Mouse (Mus musculus): ENCODE measurements around the gene Reps2. TPM values are rescaled to one million over a fixed set of nuclear protein-coding genes. Genes with fewer than 3 reads are reported as not detected.

Reps2 gene
- polyA plus RNA-seq, 1 experiment from 2014 or later: 1.1 TPM

DNA sequence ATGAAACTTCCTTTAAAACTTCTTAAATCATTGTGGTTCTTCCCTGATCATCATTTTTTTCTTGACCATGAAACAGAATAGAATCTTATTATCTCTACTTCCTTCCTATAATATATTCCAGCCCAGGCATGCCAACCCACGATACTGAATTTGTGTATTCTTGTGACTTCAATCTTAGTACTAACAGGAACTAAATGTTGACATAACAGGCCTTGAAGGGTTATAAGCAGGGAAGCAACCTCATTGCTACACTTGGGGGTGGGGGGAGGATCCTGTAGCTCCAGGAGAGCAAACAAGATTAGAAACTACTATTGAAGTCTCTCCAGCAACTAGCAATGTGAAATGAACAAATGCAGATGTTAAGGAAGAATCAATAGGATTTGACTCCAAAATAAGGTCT, 154.8 kb downstream of the Reps2 start:
- H3K4me2 ChIP-seq (replicated peaks; ENCODE audit: low read depth, low read length): no peak overlapping the region
- 88% methylated on average over 1 of the region's 1 CpGs for WGBS
- H3K27ac ChIP-seq (ENCODE audit: low read depth, low read length): no peak overlapping the region
- DNase-seq (ENCODE audit: low spot score) (no peak), ATAC-seq (ENCODE audit: low FRiP score) (no peak)
- H3K4me1 ChIP-seq (replicated peaks; ENCODE audit: control insufficient read depth, insufficient read depth, low read length): no peaks in the 10 kb centered on the region
- H3K4me3 ChIP-seq (ENCODE audit: low read depth, low read length): no peak overlapping the region
- no peaks in the 10 kb centered on the region for H3K36me3 ChIP-seq (ENCODE audit: control insufficient read depth, insufficient read depth, low read length)
- H3K9me3 ChIP-seq (ENCODE audit: control insufficient read depth, low read length): no peaks in the 10 kb centered on the region
- H3K27me3 ChIP-seq (ENCODE audit: control insufficient read depth, insufficient read depth, low read length): no peaks in the 10 kb centered on the region; the same call in 1 of the 2 replicates
- no peak overlapping the region for H3K9ac ChIP-seq (ENCODE audit: low read depth, low read length)

GRCm38 (mm10) chrX:162487734-162488133, 155.7 kb downstream of the Reps2 start:
- H3K36me3 ChIP-seq (ENCODE audit: control insufficient read depth, insufficient read depth, low read length): no peaks in the 10 kb centered on the region
- H3K9me3 ChIP-seq (ENCODE audit: control insufficient read depth, low read length): no peaks in the 10 kb centered on the region
- no peaks in the 10 kb centered on the region for H3K4me1 ChIP-seq (replicated peaks; ENCODE audit: control insufficient read depth, insufficient read depth, low read length)
- H3K27ac ChIP-seq (ENCODE audit: low read depth, low read length): no peak overlapping the region
- H3K4me2 ChIP-seq (replicated peaks; ENCODE audit: low read depth, low read length): no peak overlapping the region
- DNase-seq (ENCODE audit: low spot score): no peak
- ATAC-seq (ENCODE audit: low FRiP score): no peak
- H3K4me3 ChIP-seq (ENCODE audit: low read depth, low read length): no peak overlapping the region
- no peaks in the 10 kb centered on the region for H3K27me3 ChIP-seq (ENCODE audit: control insufficient read depth, insufficient read depth, low read length)
- no peak overlapping the region for H3K9ac ChIP-seq (ENCODE audit: low read depth, low read length)

GRCm38 (mm10) chrX:162470213-162470612, 173.2 kb downstream of the Reps2 start:
- ATAC-seq (ENCODE audit: low FRiP score): no peak
- Histone ChIP-seq H3K27me3 (ENCODE audit: control insufficient read depth, insufficient read depth, low read length) (no peaks in the 10 kb centered on the region), H3K9me3 (ENCODE audit: control insufficient read depth, low read length) (no peaks in the 10 kb centered on the region), H3K4me2 (replicated peaks; ENCODE audit: low read depth, low read length) (no peak overlapping the region), H3K36me3 (ENCODE audit: control insufficient read depth, insufficient read depth, low read length) (no peaks in the 10 kb centered on the region), H3K27ac (ENCODE audit: low read depth, low read length) (no peak overlapping the region), H3K4me1 (replicated peaks; ENCODE audit: control insufficient read depth, insufficient read depth, low read length) (no peaks in the 10 kb centered on the region), H3K9ac (ENCODE audit: low read depth, low read length) (no peak overlapping the region), H3K4me3 (ENCODE audit: low read depth, low read length) (no peak overlapping the region)
- no peak for DNase-seq (ENCODE audit: low spot score)
- WGBS: 91% methylated on average over 3 of the region's 3 CpGs

DNA sequence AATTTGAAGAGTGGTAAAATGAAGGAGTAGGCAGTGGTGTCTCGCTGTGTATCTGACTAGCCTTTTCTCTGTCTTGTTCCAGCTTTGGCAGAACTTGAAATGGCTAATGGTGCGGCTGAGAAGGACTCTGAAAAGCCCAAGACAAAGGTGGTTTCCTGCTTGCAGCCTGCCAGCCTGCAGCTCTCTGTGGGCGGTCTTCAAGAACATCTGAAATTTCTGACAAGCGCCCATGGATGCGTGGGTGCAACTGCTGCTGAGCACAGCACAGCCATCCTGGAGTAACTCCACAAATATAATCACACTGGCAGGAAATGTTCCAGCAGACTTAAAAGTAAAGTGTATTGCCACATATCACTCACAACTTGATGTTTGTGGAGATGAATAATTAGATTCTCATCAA, 181.3 kb downstream of the Reps2 start:
- Histone ChIP-seq H3K4me1 (replicated peaks; ENCODE audit: control insufficient read depth, insufficient read depth, low read length) (no peaks in the 10 kb centered on the region), H3K9me3 (ENCODE audit: control insufficient read depth, low read length) (no peaks in the 10 kb centered on the region), H3K36me3 (ENCODE audit: control insufficient read depth, insufficient read depth, low read length) (no peaks in the 10 kb centered on the region), H3K4me3 (ENCODE audit: low read depth, low read length) (no peak overlapping the region), H3K4me2 (replicated peaks; ENCODE audit: low read depth, low read length) (no peak overlapping the region), H3K27ac (ENCODE audit: low read depth, low read length) (no peak overlapping the region), H3K27me3 (ENCODE audit: control insufficient read depth, insufficient read depth, low read length) (no peaks in the 10 kb centered on the region), H3K9ac (ENCODE audit: low read depth, low read length) (no peak overlapping the region)
- ATAC-seq (ENCODE audit: low FRiP score): no peak
- no peak for DNase-seq (ENCODE audit: low spot score)
- 84% methylated on average over 5 of the region's 5 CpGs for WGBS

DNA sequence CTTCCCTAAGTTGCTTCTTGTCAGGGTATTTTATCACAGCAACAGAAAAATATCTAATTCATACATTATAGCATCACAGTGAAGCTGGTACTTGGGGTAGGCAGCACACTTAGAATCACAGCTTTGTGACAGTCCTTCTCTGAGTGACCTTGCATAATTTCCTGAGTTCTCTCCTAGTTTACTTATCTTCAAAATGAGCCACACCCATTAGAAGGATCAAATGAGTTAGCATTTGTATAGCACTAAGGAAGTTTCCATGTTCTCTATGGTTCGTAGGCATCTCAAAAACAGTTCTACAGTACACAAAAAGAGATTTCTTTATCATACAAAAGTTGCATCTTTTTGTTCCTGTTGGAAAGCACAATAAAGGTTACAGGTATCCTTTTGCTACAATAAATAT, 187.0 kb downstream of the Reps2 start:
- Histone ChIP-seq H3K9ac (ENCODE audit: low read depth, low read length) (no peak overlapping the region), H3K27me3 (ENCODE audit: control insufficient read depth, insufficient read depth, low read length) (no peaks in the 10 kb centered on the region), H3K4me1 (replicated peaks; ENCODE audit: control insufficient read depth, insufficient read depth, low read length) (no peaks in the 10 kb centered on the region), H3K4me3 (ENCODE audit: low read depth, low read length) (no peak overlapping the region), H3K9me3 (ENCODE audit: control insufficient read depth, low read length) (no peaks in the 10 kb centered on the region), H3K27ac (ENCODE audit: low read depth, low read length) (no peak overlapping the region), H3K4me2 (replicated peaks; ENCODE audit: low read depth, low read length) (no peak overlapping the region), H3K36me3 (ENCODE audit: control insufficient read depth, insufficient read depth, low read length) (no peaks in the 10 kb centered on the region)
- ATAC-seq (ENCODE audit: low FRiP score): no peak
- DNase-seq (ENCODE audit: low spot score): no peak
- WGBS: 83% methylated on average over 1 of the region's 1 CpGs

DNA sequence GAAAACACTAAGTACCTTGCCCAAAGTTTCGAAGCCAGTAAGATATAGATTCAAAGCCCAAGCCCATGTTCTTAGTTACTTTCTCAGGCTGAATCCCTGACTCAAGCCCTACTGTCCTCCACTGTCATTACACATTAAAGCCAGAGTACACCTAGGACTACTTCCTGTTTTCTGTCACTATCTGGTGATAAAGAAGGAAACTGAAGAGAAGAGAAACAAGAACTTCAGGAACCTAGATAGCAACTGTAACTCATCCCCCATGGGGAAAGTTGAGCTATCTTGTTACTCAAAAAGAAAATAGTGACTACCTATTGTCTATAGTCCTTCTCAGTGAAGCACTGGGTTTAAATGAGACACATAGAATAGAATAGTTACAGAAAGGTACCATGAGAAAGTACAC, 188.1 kb downstream of the Reps2 start:
- H3K9me3 ChIP-seq (ENCODE audit: control insufficient read depth, low read length): no peaks in the 10 kb centered on the region
- H3K9ac ChIP-seq (ENCODE audit: low read depth, low read length): no peak overlapping the region
- H3K4me1 ChIP-seq (replicated peaks; ENCODE audit: control insufficient read depth, insufficient read depth, low read length): no peaks in the 10 kb centered on the region
- no peaks in the 10 kb centered on the region for H3K27me3 ChIP-seq (ENCODE audit: control insufficient read depth, insufficient read depth, low read length)
- H3K36me3 ChIP-seq (ENCODE audit: control insufficient read depth, insufficient read depth, low read length): no peaks in the 10 kb centered on the region
- no peak for ATAC-seq (ENCODE audit: low FRiP score)
- H3K27ac ChIP-seq (ENCODE audit: low read depth, low read length): no peak overlapping the region
- no peak overlapping the region for H3K4me3 ChIP-seq (ENCODE audit: low read depth, low read length)
- DNase-seq (ENCODE audit: low spot score): no peak
- WGBS: 93% methylated on average over 1 of the region's 1 CpGs
- H3K4me2 ChIP-seq (replicated peaks; ENCODE audit: low read depth, low read length): no peak overlapping the region

- Histone ChIP-seq H3K4me1 (replicated peaks; ENCODE audit: control insufficient read depth, insufficient read depth, low read length) (no peaks in the 10 kb centered on the region), H3K4me2 (replicated peaks; ENCODE audit: low read depth, low read length) (no peak overlapping the region), H3K4me3 (ENCODE audit: low read depth, low read length) (no peak overlapping the region), H3K9ac (ENCODE audit: low read depth, low read length) (no peak overlapping the region), H3K27me3 (ENCODE audit: control insufficient read depth, insufficient read depth, low read length) (no peaks in the 10 kb centered on the region), H3K9me3 (ENCODE audit: control insufficient read depth, low read length) (no peaks in the 10 kb centered on the region), H3K27ac (ENCODE audit: low read depth, low read length) (no peak overlapping the region), H3K36me3 (ENCODE audit: control insufficient read depth, insufficient read depth, low read length) (no peaks in the 10 kb centered on the region)
- DNase-seq (ENCODE audit: low spot score): no peak
- WGBS: 59% methylated on average over 7 of the region's 7 CpGs
- no peak for ATAC-seq (ENCODE audit: low FRiP score)
Observed at GRCm38 (mm10) chrX:162453821-162454402, 189.5 kb downstream of the Reps2 start.

DNA sequence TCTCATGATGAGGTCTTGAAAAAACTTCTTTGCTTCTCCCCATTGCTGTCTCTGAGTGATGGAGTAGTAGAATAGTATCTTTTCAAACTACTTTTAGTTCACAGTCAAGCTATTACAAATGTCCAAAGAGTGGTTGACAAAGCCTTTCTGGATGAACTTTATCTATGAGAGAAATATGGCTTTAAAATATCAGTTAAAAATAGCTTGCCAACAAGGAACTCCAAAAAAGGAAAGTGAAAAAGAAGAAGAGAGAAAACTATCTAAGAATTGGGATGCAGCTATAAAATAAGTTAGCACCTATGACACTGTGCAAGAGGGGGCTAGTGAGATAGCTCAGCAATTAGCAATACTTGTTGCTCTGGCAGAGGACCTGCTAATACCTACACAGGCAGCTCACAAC, 190.8 kb downstream of the Reps2 start:
- Histone ChIP-seq H3K27ac (ENCODE audit: low read depth, low read length) (no peak overlapping the region), H3K4me2 (replicated peaks; ENCODE audit: low read depth, low read length) (no peak overlapping the region), H3K27me3 (ENCODE audit: control insufficient read depth, insufficient read depth, low read length) (no peaks in the 10 kb centered on the region), H3K4me3 (ENCODE audit: low read depth, low read length) (no peak overlapping the region), H3K9me3 (ENCODE audit: control insufficient read depth, low read length) (no peaks in the 10 kb centered on the region), H3K4me1 (replicated peaks; ENCODE audit: control insufficient read depth, insufficient read depth, low read length) (no peaks in the 10 kb centered on the region), H3K9ac (ENCODE audit: low read depth, low read length) (no peak overlapping the region), H3K36me3 (ENCODE audit: control insufficient read depth, insufficient read depth, low read length) (no peaks in the 10 kb centered on the region)
- DNase-seq (ENCODE audit: low spot score) (no peak), ATAC-seq (ENCODE audit: low FRiP score) (no peak)

DNA sequence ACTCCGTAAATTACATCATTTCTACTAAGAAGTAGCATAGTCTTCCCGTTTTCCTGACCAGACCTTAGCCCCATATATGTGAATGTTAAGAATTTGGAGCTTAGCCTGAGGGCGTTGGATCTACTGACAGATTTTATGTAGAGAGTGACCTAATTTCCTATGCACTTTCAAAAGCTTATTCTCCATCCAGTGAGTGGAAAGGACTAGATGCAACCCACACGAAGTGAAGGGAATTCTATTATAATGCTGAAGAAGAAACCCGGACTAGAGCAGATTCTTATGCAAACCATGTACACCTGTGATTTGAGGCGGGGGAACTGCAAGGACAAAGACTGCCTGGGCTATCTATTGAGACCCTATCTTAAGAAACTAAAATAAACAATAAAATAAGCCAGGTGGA, 195.5 kb downstream of the Reps2 start:
- ATAC-seq (ENCODE audit: low FRiP score) (no peak), DNase-seq (ENCODE audit: low spot score) (no peak)
- WGBS: 81% methylated on average over 6 of the region's 6 CpGs
- Histone ChIP-seq H3K9me3 (ENCODE audit: control insufficient read depth, low read length) (no peaks in the 10 kb centered on the region), H3K27me3 (ENCODE audit: control insufficient read depth, insufficient read depth, low read length) (peaks cover 4% of the 10 kb centered on the region; the same call in 1 of the 2 replicates), H3K4me1 (replicated peaks; ENCODE audit: control insufficient read depth, insufficient read depth, low read length) (no peaks in the 10 kb centered on the region), H3K36me3 (ENCODE audit: control insufficient read depth, insufficient read depth, low read length) (no peaks in the 10 kb centered on the region), H3K4me3 (ENCODE audit: low read depth, low read length) (no peak overlapping the region), H3K4me2 (replicated peaks; ENCODE audit: low read depth, low read length) (no peak overlapping the region), H3K27ac (ENCODE audit: low read depth, low read length) (no peak overlapping the region), H3K9ac (ENCODE audit: low read depth, low read length) (no peak overlapping the region)

Data from hindbrain, embryonic 11.5 days (tissue).